Mouse (Mus musculus) splenic B cell, adult 2 months (primary cell): ENCODE data around the gene Gabra5.

ENCODE experiments used
- DNase-seq: peaks from one replicate; pipeline ENCODE4 v3.0.0-alpha.2; 2011; ENCODE audit warnings: low read depth, low spot score
- H3K27me3 ChIP-seq: 2 replicates; pipeline ENCODE4 v1.6.1; 2012; ENCODE audit warnings: mild to moderate bottlenecking, low read length, moderate library complexity, mixed read lengths; ENCODE audit not compliant: control insufficient read depth, poor library complexity, insufficient read depth, severe bottlenecking
- H3K36me3 ChIP-seq: 2 replicates; pipeline ENCODE4 v1.6.1; 2012; ENCODE audit warnings: mild to moderate bottlenecking, low read length, moderate library complexity, mixed read lengths; ENCODE audit not compliant: control insufficient read depth, poor library complexity, insufficient read depth, severe bottlenecking

Gabra5 gene

GRCm38 (mm10) chr7:57422675-57423074 lies 87.2 kb downstream of the Gabra5 start:
- no peaks in the 10 kb centered on the region for H3K36me3 ChIP-seq
- DNase-seq = no peak
- H3K27me3 ChIP-seq = peaks cover 1% of the 10 kb centered on the region; the same call in 1 of the 2 replicates

- H3K27me3 ChIP-seq = peaks cover 1% of the 10 kb centered on the region; the same call in 1 of the 2 replicates
- DNase-seq = no peak
- H3K36me3 ChIP-seq = no peaks in the 10 kb centered on the region
Observed at GRCm38 (mm10) chr7:57421044-57421443, 88.8 kb downstream of the Gabra5 start.

- H3K27me3 ChIP-seq = peaks cover 1% of the 10 kb centered on the region
- H3K36me3 ChIP-seq = no peaks in the 10 kb centered on the region
- no peak for DNase-seq
Observed at GRCm38 (mm10) chr7:57419392-57419791, 90.5 kb downstream of the Gabra5 start, which contains the start of gene Gabrb3. TSS of gene Gabrb3 (plus strand) at chr7:57419692.

GRCm38 (mm10) chr7:57412896-57413295 lies 97.0 kb downstream of the Gabra5 start:
- Histone ChIP-seq H3K27me3 (no peaks in the 10 kb centered on the region; the same call in 1 of the 2 replicates), H3K36me3 (no peaks in the 10 kb centered on the region)
- no peak for DNase-seq

- H3K36me3 ChIP-seq = no peaks in the 10 kb centered on the region
- H3K27me3 ChIP-seq = no peaks in the 10 kb centered on the region; the same call in 1 of the 2 replicates
- no peak for DNase-seq
Observed at GRCm38 (mm10) chr7:57411163-57411562, 98.7 kb downstream of the Gabra5 start.

- Histone ChIP-seq H3K27me3 (no peaks in the 10 kb centered on the region), H3K36me3 (no peaks in the 10 kb centered on the region)
Observed at GRCm38 (mm10) chr7:57393551-57393950, 116.3 kb downstream of the Gabra5 start.

GRCm38 (mm10) chr7:57390046-57390445 lies 119.8 kb downstream of the Gabra5 start:
- no peak for DNase-seq

More at GRCm38 (mm10) chr7:57393551-57393950, 116.3 kb downstream of the Gabra5 start:
- DNase-seq = no peak

GRCm38 (mm10) chr7:57387341-57387654 lies 122.6 kb downstream of the Gabra5 start:
- H3K27me3 ChIP-seq = no peaks in the 10 kb centered on the region
- no peak for DNase-seq
- no peaks in the 10 kb centered on the region for H3K36me3 ChIP-seq

More at GRCm38 (mm10) chr7:57390046-57390445, 119.8 kb downstream of the Gabra5 start:
- Histone ChIP-seq H3K27me3 (no peaks in the 10 kb centered on the region), H3K36me3 (no peaks in the 10 kb centered on the region)

- DNase-seq = no peak
- Histone ChIP-seq H3K27me3 (no peaks in the 10 kb centered on the region), H3K36me3 (no peaks in the 10 kb centered on the region)
Observed at GRCm38 (mm10) chr7:57386517-57387340, 123.1 kb downstream of the Gabra5 start, which contains the start of gene Gabrg3. TSS of gene Gabrg3 (minus strand) at chr7:57387188.

GRCm38 (mm10) chr7:57384112-57384511 lies 125.7 kb downstream of the Gabra5 start:
- DNase-seq = no peak
- Histone ChIP-seq H3K27me3 (no peaks in the 10 kb centered on the region), H3K36me3 (no peaks in the 10 kb centered on the region)

GRCm38 (mm10) chr7:57366013-57366390 lies 143.9 kb downstream of the Gabra5 start:
- no peak for DNase-seq
- Histone ChIP-seq H3K27me3 (no peaks in the 10 kb centered on the region), H3K36me3 (no peaks in the 10 kb centered on the region)

GRCm38 (mm10) chr7:57365134-57366012 lies 144.5 kb downstream of the Gabra5 start:
- DNase-seq = no peak
- Histone ChIP-seq H3K27me3 (no peaks in the 10 kb centered on the region), H3K36me3 (no peaks in the 10 kb centered on the region)

GRCm38 (mm10) chr7:57363812-57364211 lies 146.0 kb downstream of the Gabra5 start:
- no peak for DNase-seq
- H3K36me3 ChIP-seq = no peaks in the 10 kb centered on the region
- no peaks in the 10 kb centered on the region for H3K27me3 ChIP-seq

- no peaks in the 10 kb centered on the region for H3K27me3 ChIP-seq
- no peaks in the 10 kb centered on the region for H3K36me3 ChIP-seq
- DNase-seq = no peak
Observed at GRCm38 (mm10) chr7:57357871-57358540, 151.9 kb downstream of the Gabra5 start.
